Mouse (Mus musculus) erythroblast, embryonic 14.5 days (primary cell): ENCODE data around the gene Slc39a10. TPM values are rescaled to one million over a fixed set of nuclear protein-coding genes. Genes with fewer than 3 reads are reported as not detected.

Experiments
- H3K27me3 ChIP-seq: 2 replicates; pipeline ENCODE4 v1.6.1; 2012; ENCODE audit warnings: inconsistent platforms; ENCODE audit not compliant: control insufficient read depth
- H3K36me3 ChIP-seq: 2 replicates; pipeline ENCODE4 v1.6.1; 2012; ENCODE audit warnings: mild to moderate bottlenecking, inconsistent platforms; ENCODE audit not compliant: control insufficient read depth
- H3K4me1 ChIP-seq: 2 replicates; pipeline ENCODE4 v1.6.1; 2012; ENCODE audit warnings: inconsistent platforms; ENCODE audit not compliant: control insufficient read depth
- H3K4me3 ChIP-seq: replicated peaks from 2 replicates; pipeline ENCODE3; 2012; ENCODE audit warnings: moderate library complexity, mild to moderate bottlenecking, inconsistent platforms
- H3K9me3 ChIP-seq: 2 replicates; pipeline ENCODE4 v1.6.1; 2012; ENCODE audit warnings: low read length, inconsistent platforms, mixed read lengths; ENCODE audit not compliant: control insufficient read depth
- GATA1 ChIP-seq: IDR thresholded peaks from 2 replicates; pipeline ENCODE4 v1.6.1; 2012; ENCODE audit warnings: low read length, inconsistent platforms, mixed read lengths
- TAL1 ChIP-seq: IDR thresholded peaks from 3 replicates; pipeline ENCODE4 v1.6.1; 2012; ENCODE audit warnings: low read length, inconsistent platforms, mixed read lengths
- polyA plus RNA-seq: library from polyadenylated mRNA; stranded (reverse); fragments of >175 nt; gene quantifications from 2 replicates; pipeline ENCODE4 v1.2.3, GENCODE M21; 2012

Gene Slc39a10
- polyA plus RNA-seq, 1 experiment, result 0.01 TPM

DNA sequence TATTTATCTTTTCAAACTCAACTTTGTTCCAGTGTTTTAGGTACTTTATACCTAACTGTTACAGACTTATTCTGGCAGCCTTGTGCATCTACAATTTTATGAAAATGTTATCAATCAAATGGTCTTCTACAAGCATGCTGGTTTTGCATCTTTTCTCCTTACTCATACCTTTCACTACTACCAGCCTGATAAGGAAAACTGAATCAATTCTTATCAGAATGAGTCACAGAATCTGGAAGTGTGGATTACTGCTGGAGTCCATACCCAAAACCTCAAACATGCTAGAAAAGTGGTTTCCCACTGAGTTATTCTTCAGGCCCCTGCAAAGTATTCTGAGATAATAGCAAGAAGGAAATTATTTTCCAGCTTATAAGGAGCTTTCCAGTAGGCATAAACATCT lies 12.7 kb downstream of the Slc39a10 start:
- Histone ChIP-seq H3K9me3 (no peaks in the 10 kb centered on the region), H3K4me1 (no peaks in the 10 kb centered on the region), H3K36me3 (no peaks in the 10 kb centered on the region), H3K4me3 (no peak overlapping the region), H3K27me3 (no peaks in the 10 kb centered on the region)
- no peak for TF ChIP-seq TAL1
- no peak for TF ChIP-seq GATA1

DNA sequence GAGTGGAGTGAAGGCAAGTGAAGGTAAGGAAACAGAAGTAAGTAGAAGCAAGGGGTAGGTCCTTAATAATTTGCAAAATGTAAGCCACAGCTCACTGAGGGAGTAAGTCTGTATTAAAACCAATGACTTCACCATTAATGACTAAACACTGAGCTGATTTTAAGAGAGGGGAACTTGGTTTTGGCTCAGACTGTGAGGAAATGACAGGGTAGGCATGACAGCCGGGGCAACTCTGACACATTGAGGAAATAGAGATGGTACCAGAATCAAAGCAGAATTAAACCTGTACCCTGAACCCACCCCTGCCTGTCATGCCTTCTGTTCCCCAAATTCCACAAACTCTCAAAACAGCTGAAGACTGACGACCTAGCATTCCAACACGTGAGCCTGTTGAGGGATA lies 18.9 kb downstream of the Slc39a10 start:
- Histone ChIP-seq H3K4me1 (no peaks in the 10 kb centered on the region), H3K4me3 (no peak overlapping the region), H3K9me3 (no peaks in the 10 kb centered on the region), H3K36me3 (no peaks in the 10 kb centered on the region), H3K27me3 (no peaks in the 10 kb centered on the region)
- TF ChIP-seq TAL1 (no peak), GATA1 (no peak)

DNA sequence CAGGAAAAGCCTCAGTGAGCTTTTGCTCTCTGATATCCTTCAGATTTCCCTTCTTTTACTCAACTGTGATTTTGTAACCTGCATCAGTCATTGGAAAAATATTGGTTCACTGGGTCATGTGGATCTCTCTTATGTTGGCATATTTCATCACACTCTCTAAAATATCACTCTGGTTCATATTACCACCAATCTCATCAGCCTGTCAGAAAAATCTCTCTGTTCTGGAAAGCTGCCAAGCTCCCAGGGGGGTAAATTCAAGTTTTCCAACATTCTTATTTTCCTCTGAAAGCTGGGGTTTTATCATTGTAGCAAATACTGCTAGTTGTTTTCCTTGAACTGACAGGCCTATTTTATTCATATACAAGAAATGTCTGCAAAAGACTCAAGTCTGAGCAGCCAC lies 22.9 kb downstream of the Slc39a10 start:
- H3K4me3 ChIP-seq, result no peak overlapping the region
- no peaks in the 10 kb centered on the region for H3K36me3 ChIP-seq
- H3K4me1 ChIP-seq, result no peaks in the 10 kb centered on the region
- H3K27me3 ChIP-seq, result no peaks in the 10 kb centered on the region
- TF ChIP-seq TAL1 (no peak), GATA1 (no peak)
- H3K9me3 ChIP-seq, result no peaks in the 10 kb centered on the region

DNA sequence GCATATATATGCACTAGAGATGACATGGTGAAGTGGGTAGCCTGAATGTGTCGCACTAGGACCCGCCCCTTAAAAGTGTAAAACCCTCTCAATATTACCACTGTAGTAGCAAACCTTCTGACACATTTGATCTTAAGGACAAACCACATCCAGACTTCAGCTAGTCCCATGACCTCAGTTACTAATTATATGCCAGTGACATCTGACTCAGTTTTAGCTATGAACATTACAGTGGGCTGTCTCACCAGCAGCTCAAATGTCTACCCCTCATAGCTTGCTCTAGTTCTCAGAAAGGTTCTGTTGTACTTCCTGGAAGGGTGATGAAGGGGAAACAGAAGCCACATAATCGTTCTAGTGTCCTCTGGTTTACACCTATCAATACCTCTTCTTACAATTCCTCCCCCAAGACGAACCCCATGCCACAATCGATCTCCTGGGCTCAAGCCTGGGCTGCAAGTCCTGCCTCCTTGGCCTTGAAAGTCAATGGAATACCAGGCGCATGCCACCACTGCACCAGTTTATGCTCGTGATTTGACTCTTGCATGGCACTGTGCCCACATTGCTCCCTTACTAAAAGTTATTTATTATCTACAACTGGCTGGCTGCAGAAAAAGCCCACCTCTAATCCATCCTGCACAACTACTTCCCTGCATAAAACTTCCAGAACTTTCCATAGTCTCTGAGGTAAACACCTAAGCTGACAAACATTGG lies 28.3 kb downstream of the Slc39a10 start:
- no peak overlapping the region for H3K4me3 ChIP-seq
- TF ChIP-seq TAL1 (no peak), GATA1 (no peak)

DNA sequence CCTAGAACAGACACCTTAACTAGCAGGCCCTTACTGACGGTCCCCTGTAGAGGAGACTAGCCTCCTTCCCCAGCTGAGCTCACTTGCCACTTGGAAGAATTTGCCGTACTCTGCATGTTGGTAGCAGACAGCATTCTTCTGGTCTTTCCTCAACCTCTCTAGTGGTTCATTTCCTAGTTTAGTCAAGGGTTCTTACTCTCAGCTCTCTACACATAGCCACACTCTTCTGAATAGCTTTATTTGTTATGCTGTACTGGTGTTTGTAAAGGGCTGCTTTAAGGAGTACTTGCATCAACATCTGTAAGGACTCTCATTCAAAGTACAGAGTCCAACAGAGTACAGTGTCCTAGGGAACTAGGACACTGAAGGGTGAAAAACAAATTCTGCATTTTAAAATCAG lies 29.2 kb downstream of the Slc39a10 start:
- TF ChIP-seq TAL1 (no peak), GATA1 (no peak)
- no peaks in the 10 kb centered on the region for H3K27me3 ChIP-seq

More for the DNA sequence above, 28.3 kb downstream of the Slc39a10 start:
- no peaks in the 10 kb centered on the region for H3K36me3 ChIP-seq
- no peaks in the 10 kb centered on the region for H3K27me3 ChIP-seq
- H3K9me3 ChIP-seq, result no peaks in the 10 kb centered on the region
- H3K4me1 ChIP-seq, result no peaks in the 10 kb centered on the region

DNA sequence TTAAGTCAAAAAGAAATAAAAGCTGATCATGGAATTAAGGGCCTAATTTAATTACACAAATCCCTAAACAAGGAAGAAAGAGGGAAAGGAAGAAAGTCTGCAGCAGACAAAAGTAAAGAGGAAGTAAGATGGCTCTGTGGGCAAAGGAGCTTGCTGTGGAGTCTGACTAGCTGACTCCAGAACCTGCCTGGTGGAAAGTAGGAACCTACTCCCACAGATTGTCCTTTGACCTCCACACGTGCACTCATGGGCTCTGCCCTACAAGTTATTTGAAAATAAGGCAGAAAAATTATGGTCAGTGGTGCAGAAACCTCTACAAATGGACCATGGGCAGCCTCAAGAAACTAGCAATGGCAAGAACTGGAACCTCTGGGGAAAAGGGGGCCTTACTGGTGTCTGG lies 32.6 kb downstream of the Slc39a10 start:
- Histone ChIP-seq H3K27me3 (no peaks in the 10 kb centered on the region), H3K36me3 (no peaks in the 10 kb centered on the region), H3K9me3 (no peaks in the 10 kb centered on the region), H3K4me1 (no peaks in the 10 kb centered on the region), H3K4me3 (no peak overlapping the region)
- TF ChIP-seq TAL1 (no peak), GATA1 (no peak)

More for the DNA sequence above, 29.2 kb downstream of the Slc39a10 start:
- Histone ChIP-seq H3K9me3 (no peaks in the 10 kb centered on the region), H3K4me3 (no peak overlapping the region), H3K36me3 (no peaks in the 10 kb centered on the region), H3K4me1 (no peaks in the 10 kb centered on the region)

DNA sequence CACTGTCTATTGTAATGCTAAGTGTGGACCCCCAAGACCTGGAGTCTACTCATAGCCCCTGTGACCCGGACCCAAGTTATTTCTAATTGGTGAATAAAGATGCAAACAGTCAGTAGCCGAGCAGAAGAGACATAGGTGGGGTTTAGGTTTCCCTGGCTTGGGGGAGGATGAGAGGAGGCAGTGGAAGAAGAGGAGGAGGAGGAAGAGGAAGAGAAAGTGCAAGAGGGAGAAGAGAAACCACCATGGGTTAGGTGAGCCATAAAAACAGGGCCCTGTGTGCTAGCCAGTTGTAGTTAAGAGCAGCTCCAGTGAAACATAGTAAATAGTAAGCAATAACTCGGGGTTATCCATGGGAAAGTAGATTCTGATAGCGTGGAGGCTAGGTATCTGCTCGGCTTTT lies 34.1 kb downstream of the Slc39a10 start:
- Histone ChIP-seq H3K27me3 (no peaks in the 10 kb centered on the region), H3K4me1 (peaks cover 12% of the 10 kb centered on the region), H3K36me3 (no peaks in the 10 kb centered on the region), H3K4me3 (no peak overlapping the region), H3K9me3 (no peaks in the 10 kb centered on the region)
- TF ChIP-seq TAL1 (no peak), GATA1 (no peak)

DNA sequence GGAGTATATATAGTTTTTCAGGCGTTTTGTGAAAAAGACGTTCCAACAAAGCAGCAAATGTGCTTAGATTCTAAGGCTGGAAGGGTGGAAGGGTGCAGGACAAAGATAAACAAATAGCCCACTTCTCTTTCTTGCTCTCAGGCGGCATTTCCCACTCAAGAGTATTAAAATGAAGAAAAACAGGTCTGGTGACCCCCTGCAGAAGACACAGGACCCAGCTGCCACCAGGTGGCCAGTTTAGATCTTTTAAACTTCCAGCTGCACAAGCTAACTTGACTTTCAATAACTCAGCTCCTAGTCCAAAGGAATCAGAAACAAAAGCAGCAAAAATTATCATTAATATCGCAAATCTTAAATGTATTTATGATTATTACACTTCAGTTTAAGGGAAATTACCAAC lies 36.2 kb downstream of the Slc39a10 start:
- Histone ChIP-seq H3K36me3 (no peaks in the 10 kb centered on the region), H3K4me3 (no peak overlapping the region), H3K9me3 (no peaks in the 10 kb centered on the region), H3K4me1 (peaks cover 20% of the 10 kb centered on the region), H3K27me3 (no peaks in the 10 kb centered on the region)
- TF ChIP-seq TAL1 (no peak), GATA1 (no peak)

DNA sequence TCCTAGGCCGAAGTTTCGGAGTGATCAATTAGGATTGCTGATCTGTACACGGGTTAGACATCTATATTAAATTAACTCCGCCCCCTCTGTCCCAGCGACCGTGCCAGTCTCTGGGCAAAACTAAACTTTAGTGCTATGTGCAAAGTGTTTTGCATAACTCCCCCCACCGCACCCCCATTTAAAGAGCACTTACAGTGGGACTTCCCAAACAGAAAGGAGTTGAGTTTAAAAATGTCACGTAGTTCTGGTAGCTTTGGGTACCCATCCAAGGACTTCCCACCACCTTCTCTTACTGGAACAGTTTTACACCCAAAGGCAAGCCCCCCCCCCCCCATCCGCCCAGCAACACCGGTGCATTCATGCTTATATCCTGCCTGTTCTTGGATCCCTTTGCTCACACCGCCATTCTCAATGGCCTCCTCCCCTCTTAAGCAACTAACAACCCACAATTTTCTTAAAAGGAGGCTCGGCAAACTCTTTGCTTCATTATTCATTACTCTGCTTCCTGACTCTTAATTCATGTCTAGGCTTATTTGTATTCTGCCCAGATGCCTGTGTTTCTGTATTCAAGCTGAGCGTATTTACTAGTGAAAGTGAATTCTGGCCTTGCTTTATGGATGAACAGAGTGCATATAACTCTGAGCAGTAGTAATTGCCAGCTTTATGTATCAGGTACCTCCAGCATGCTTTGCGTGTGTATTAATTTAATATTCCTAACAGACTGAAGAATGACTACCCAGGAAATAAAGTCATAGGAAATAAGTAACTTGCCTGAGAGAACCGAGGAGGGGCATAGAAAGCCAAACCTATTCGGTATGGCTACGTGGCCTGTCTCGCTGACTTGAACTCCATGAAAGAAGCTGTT lies 38.4 kb downstream of the Slc39a10 start:
- H3K36me3 ChIP-seq, result no peaks in the 10 kb centered on the region
- H3K4me1 ChIP-seq, result peaks cover 20% of the 10 kb centered on the region
- no peaks in the 10 kb centered on the region for H3K27me3 ChIP-seq
- TF ChIP-seq GATA1, result no peak
- TF ChIP-seq TAL1, result no peak
- H3K4me3 ChIP-seq, result peak overlapping the region; percentile 90
- H3K9me3 ChIP-seq, result no peaks in the 10 kb centered on the region
